Mouse (Mus musculus): ENCODE measurements at regions not wholly inside any gene's neighbourhood (a gene's known extent, or its start where the extent isn't known, plus 50 kb on each side); places are given as distances from the start of the nearest gene placed in this dataset.

DNA sequence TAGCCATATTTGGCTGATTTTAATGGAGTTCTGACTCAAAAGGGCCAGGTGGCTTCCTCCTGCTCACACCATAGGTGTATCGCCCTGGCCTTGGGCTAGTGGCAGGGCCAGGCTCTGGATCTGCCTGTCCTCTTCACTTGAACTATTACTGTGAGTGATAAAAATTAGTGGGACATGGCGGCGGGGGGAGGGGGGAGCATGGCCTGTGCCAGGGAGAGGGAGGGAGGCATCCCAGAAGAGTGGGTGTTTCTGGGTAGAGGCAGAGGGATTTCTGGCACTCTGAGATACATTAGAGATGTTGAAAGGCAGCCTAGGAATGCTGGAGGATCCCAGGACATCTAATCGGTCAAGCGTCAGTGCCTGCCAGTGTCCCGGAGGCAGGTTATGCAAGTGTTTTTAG lies 395.4 kb downstream of the Tbc1d22a start:
- no peak overlapping the region for H3K4me2 ChIP-seq (ENCODE audit: low read depth, low read length)
- no peak overlapping the region for H3K4me3 ChIP-seq (ENCODE audit: low read depth, low read length)
- 39% methylated on average over 6 of the region's 6 CpGs for WGBS
- H3K36me3 ChIP-seq (replicated peaks; ENCODE audit: control insufficient read depth, insufficient read depth, low read length): no peaks in the 10 kb centered on the region
- TF ChIP-seq CTCF (IDR thresholded peaks at IDR 0.05; ENCODE audit: low read depth): no peak
- TF ChIP-seq EP300 (IDR thresholded peaks at IDR 0.05; ENCODE audit: low read depth): no peak
- ATAC-seq (ENCODE audit: insufficient read depth, low read depth) (no peak), DNase-seq (ENCODE audit: low spot score) (no peak)
- no peaks in the 10 kb centered on the region for H3K9me3 ChIP-seq (replicated peaks; ENCODE audit: control insufficient read depth, low read length)
- no peak overlapping the region for H3K9ac ChIP-seq (replicated peaks; ENCODE audit: low read depth, low read length)
- H3K27ac ChIP-seq (ENCODE audit: low read depth): no peak overlapping the region
- H3K27me3 ChIP-seq (ENCODE audit: control insufficient read depth, insufficient read depth, low read length): no peaks in the 10 kb centered on the region
- no peaks in the 10 kb centered on the region for H3K4me1 ChIP-seq (ENCODE audit: control insufficient read depth, insufficient read depth)

- no peak overlapping the region for H3K9ac ChIP-seq (replicated peaks; ENCODE audit: low read depth, low read length)
- TF ChIP-seq EP300 (IDR thresholded peaks at IDR 0.05; ENCODE audit: low read depth): no peak
- WGBS: 66% methylated on average over 5 of the region's 5 CpGs
- no peak overlapping the region for H3K4me2 ChIP-seq (ENCODE audit: low read depth, low read length)
- no peaks in the 10 kb centered on the region for H3K9me3 ChIP-seq (replicated peaks; ENCODE audit: control insufficient read depth, low read length)
- H3K27ac ChIP-seq (ENCODE audit: low read depth): no peak overlapping the region
- ATAC-seq (ENCODE audit: insufficient read depth, low read depth) (no peak), DNase-seq (ENCODE audit: low spot score) (no peak)
- no peaks in the 10 kb centered on the region for H3K27me3 ChIP-seq (ENCODE audit: control insufficient read depth, insufficient read depth, low read length)
- no peaks in the 10 kb centered on the region for H3K4me1 ChIP-seq (ENCODE audit: control insufficient read depth, insufficient read depth)
- H3K4me3 ChIP-seq (ENCODE audit: low read depth, low read length): no peak overlapping the region
- H3K36me3 ChIP-seq (replicated peaks; ENCODE audit: control insufficient read depth, insufficient read depth, low read length): no peaks in the 10 kb centered on the region
These were observed 417.1 kb downstream of the Tbc1d22a start for GRCm38 (mm10) chr15:86631376-86631775.

DNA sequence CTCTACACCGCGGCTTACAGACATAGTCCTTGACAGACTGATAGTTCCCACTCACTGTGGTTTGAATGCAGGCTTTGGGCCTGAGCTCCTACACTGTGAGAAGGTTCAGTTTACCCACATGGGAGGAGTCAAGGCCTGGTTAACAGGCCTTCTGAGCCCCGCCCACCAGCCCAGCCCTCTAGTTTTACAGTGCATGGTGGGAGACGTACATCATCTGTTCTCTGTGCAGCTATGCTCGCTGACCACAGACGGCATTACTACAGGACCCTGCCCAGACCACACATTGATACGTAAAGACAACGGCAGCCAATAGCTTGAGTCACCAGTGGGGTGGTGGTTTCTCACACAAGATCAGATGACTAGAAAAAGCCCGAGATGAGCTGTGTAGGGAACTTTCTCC lies 431.0 kb downstream of the Tbc1d22a start:
- WGBS: 70% methylated on average over 9 of the region's 9 CpGs
- no peak overlapping the region for H3K4me3 ChIP-seq (ENCODE audit: low read depth, low read length)
- no peaks in the 10 kb centered on the region for H3K4me1 ChIP-seq (ENCODE audit: control insufficient read depth, insufficient read depth)
- no peak overlapping the region for H3K4me2 ChIP-seq (ENCODE audit: low read depth, low read length)
- no peak overlapping the region for H3K9ac ChIP-seq (replicated peaks; ENCODE audit: low read depth, low read length)
- ATAC-seq (ENCODE audit: insufficient read depth, low read depth) (no peak), DNase-seq (ENCODE audit: low spot score) (no peak)
- no peak overlapping the region for H3K27ac ChIP-seq (ENCODE audit: low read depth)
- H3K9me3 ChIP-seq (replicated peaks; ENCODE audit: control insufficient read depth, low read length): no peaks in the 10 kb centered on the region
- H3K36me3 ChIP-seq (replicated peaks; ENCODE audit: control insufficient read depth, insufficient read depth, low read length): no peaks in the 10 kb centered on the region
- no peak for TF ChIP-seq EP300 (IDR thresholded peaks at IDR 0.05; ENCODE audit: low read depth)
- TF ChIP-seq CTCF (IDR thresholded peaks at IDR 0.05; ENCODE audit: low read depth): no peak
- H3K27me3 ChIP-seq (ENCODE audit: control insufficient read depth, insufficient read depth, low read length): no peaks in the 10 kb centered on the region

DNA sequence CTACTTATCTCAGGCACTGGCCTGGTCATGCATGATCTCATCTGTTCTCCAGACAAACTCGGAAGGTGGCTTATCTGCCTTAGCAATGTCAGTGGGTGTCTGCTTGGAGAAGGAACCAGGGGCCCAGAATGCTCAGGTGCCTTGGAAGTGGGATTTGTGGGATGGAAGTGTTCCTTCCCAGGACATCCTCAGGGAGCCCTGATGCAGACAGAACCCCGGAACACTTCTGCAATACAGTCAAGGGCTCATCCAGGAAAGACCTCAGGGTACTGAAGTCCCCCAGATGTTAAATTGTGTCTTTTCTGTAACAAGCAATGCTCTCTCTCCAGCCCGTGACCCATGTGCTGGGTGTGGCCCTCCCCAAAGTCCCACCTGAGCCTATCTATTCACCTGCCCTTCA lies 433.9 kb downstream of the Tbc1d22a start:
- H3K4me1 ChIP-seq (ENCODE audit: control insufficient read depth, insufficient read depth): no peaks in the 10 kb centered on the region
- 0 out of 2 replicates have a peak, but pooled peaks cover 4% of the 10 kb centered on the region for H3K9me3 ChIP-seq (replicated peaks; ENCODE audit: control insufficient read depth, low read length)
- no peak overlapping the region for H3K4me3 ChIP-seq (ENCODE audit: low read depth, low read length)
- DNase-seq (ENCODE audit: low spot score) (no peak), ATAC-seq (ENCODE audit: insufficient read depth, low read depth) (no peak)
- TF ChIP-seq CTCF (IDR thresholded peaks at IDR 0.05; ENCODE audit: low read depth) (no peak), EP300 (IDR thresholded peaks at IDR 0.05; ENCODE audit: low read depth) (no peak)
- H3K36me3 ChIP-seq (replicated peaks; ENCODE audit: control insufficient read depth, insufficient read depth, low read length): no peaks in the 10 kb centered on the region
- no peaks in the 10 kb centered on the region for H3K27me3 ChIP-seq (ENCODE audit: control insufficient read depth, insufficient read depth, low read length)
- no peak overlapping the region for H3K27ac ChIP-seq (ENCODE audit: low read depth)
- no peak overlapping the region for H3K9ac ChIP-seq (replicated peaks; ENCODE audit: low read depth, low read length)
- 68% methylated on average over 3 of the region's 3 CpGs for WGBS
- H3K4me2 ChIP-seq (ENCODE audit: low read depth, low read length): no peak overlapping the region

DNA sequence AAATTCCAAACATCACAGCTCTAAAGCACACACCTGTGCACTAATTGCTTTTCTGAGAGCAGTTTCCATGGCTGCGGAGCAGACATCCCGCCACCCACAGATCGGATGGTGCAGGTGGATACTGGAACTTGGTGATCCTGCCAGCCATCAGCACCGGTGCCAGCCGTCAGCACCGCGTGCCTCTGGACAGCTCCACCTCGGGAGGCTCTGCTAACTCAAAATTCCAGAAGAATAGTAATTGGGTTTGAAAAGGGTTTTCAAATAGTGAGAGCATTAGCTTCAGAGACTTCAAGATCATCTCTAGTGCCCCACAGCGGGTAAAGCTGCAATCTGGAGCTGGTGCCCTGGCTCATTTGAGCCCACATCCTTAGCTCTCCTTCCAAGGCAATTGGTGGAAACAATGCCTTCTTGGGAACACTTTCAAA lies 458.8 kb downstream of the Tbc1d22a start:
- Histone ChIP-seq H3K9ac (replicated peaks; ENCODE audit: low read depth, low read length) (no peak overlapping the region), H3K9me3 (replicated peaks; ENCODE audit: control insufficient read depth, low read length) (no peaks in the 10 kb centered on the region), H3K27ac (ENCODE audit: low read depth) (no peak overlapping the region), H3K27me3 (ENCODE audit: control insufficient read depth, insufficient read depth, low read length) (no peaks in the 10 kb centered on the region), H3K4me3 (ENCODE audit: low read depth, low read length) (no peak overlapping the region), H3K4me1 (ENCODE audit: control insufficient read depth, insufficient read depth) (no peaks in the 10 kb centered on the region), H3K36me3 (replicated peaks; ENCODE audit: control insufficient read depth, insufficient read depth, low read length) (no peaks in the 10 kb centered on the region), H3K4me2 (ENCODE audit: low read depth, low read length) (no peak overlapping the region)
- no peak for ATAC-seq (ENCODE audit: insufficient read depth, low read depth)
- TF ChIP-seq EP300 (IDR thresholded peaks at IDR 0.05; ENCODE audit: low read depth) (no peak), CTCF (IDR thresholded peaks at IDR 0.05; ENCODE audit: low read depth) (no peak)
- no peak for DNase-seq (ENCODE audit: low spot score)
- WGBS: 28% methylated on average over 9 of the region's 9 CpGs

DNA sequence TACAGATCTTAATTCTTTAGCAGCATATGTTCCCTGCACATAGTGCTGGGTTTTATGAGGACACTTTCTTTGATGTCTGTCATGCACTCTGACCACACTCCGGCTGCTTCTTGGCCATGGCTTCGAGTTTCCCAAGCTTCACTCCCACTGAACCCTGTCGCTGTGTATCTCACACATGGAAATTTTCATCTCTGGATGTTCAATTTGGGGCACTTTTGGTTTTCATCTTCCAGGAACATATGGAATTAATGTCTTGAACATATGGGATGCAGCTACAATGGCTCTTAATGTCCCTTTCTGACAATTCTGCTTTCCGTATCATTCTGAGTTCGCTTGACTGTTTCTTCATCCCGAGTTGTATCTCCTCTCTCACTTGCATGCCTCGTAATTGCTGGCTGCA lies 462.8 kb downstream of the Tbc1d22a start:
- H3K4me2 ChIP-seq (ENCODE audit: low read depth, low read length): no peak overlapping the region
- 79% methylated on average over 7 of the region's 7 CpGs for WGBS
- no peaks in the 10 kb centered on the region for H3K36me3 ChIP-seq (replicated peaks; ENCODE audit: control insufficient read depth, insufficient read depth, low read length)
- no peak overlapping the region for H3K4me3 ChIP-seq (ENCODE audit: low read depth, low read length)
- H3K27me3 ChIP-seq (ENCODE audit: control insufficient read depth, insufficient read depth, low read length): no peaks in the 10 kb centered on the region
- no peaks in the 10 kb centered on the region for H3K9me3 ChIP-seq (replicated peaks; ENCODE audit: control insufficient read depth, low read length)
- no peak for TF ChIP-seq CTCF (IDR thresholded peaks at IDR 0.05; ENCODE audit: low read depth)
- TF ChIP-seq EP300 (IDR thresholded peaks at IDR 0.05; ENCODE audit: low read depth): no peak
- no peak overlapping the region for H3K27ac ChIP-seq (ENCODE audit: low read depth)
- H3K9ac ChIP-seq (replicated peaks; ENCODE audit: low read depth, low read length): no peak overlapping the region
- ATAC-seq (ENCODE audit: insufficient read depth, low read depth) (no peak), DNase-seq (ENCODE audit: low spot score) (no peak)
- no peaks in the 10 kb centered on the region for H3K4me1 ChIP-seq (ENCODE audit: control insufficient read depth, insufficient read depth)

All from heart, postnatal 0 days (tissue).